Comparison of ENCODE assay signal across 32 mouse cellular contexts in genomic region chr6:34919956-34920355, GRCm38 (mm10). TPM values are rescaled to one million over a fixed set of nuclear protein-coding genes. Genes with fewer than 3 reads are reported as not detected.
DNase-seq lines count a peak whose midpoint lies in the region.
"Had no signal": no experiment of that assay in that cellular context is flagged by ENCODE, and none has a peak within 500 bp of the region (broad histone marks: within the 10 kb centered on the region; RNA-seq: fewer than 3 reads in every experiment).

Stra8 (plus strand) TSS chr6:34920163.

- no peaks in the 10 kb centered on the region for H3K9me3 ChIP-seq in heart, embryonic 10.5 days
- no peaks in the 10 kb centered on the region for H3K9me3 ChIP-seq in limb, embryonic 10.5 days (replicated peaks)
- H3K9me3 ChIP-seq in forebrain, embryonic 10.5 days, result no peaks in the 10 kb centered on the region
- H3K9me3 ChIP-seq: forebrain, embryonic 12.5 days; forebrain, embryonic 15.5 days; heart, embryonic 13.5 days had no signal

- no peak for DNase-seq in heart, embryonic 10.5 days (ENCODE audit: low spot score)
- DNase-seq in heart, adult 8-10 months (ENCODE audit: low spot score), result no peak
- DNase-seq in ES-CJ7 (ENCODE audit: low read depth, low spot score), result peak; percentile 78
- peak; percentile 75 for DNase-seq in R1 (ENCODE audit: low read depth, low spot score)
- no peak for DNase-seq in limb, embryonic 10.5 days (ENCODE audit: low spot score)
- DNase-seq in adrenal gland, postnatal 36 days, result no peak
- DNase-seq in forebrain, embryonic 10.5 days (ENCODE audit: extremely low spot score, low spot score), result no peak
- no peak for DNase-seq in kidney, adult 18-20 months
- DNase-seq: adrenal gland, postnatal 10 days; cerebellum, adult 11-12 months; cerebellum, adult 8-10 months; cerebellum, postnatal 14 days; gastrocnemius, postnatal 14 days; heart, adult 11 months; heart, postnatal 14 days; heart, postnatal 4 days; kidney, adult 2 months had no signal

- peaks cover 16% of the 10 kb centered on the region for H3K4me1 ChIP-seq in heart, embryonic 10.5 days
- H3K4me1 ChIP-seq in limb, embryonic 10.5 days, result peaks cover 37% of the 10 kb centered on the region
- H3K4me1 ChIP-seq in forebrain, embryonic 10.5 days, result peaks cover 19% of the 10 kb centered on the region; the same call in 1 of the 2 replicates
- H3K4me1 ChIP-seq: forebrain, embryonic 12.5 days; forebrain, embryonic 15.5 days had no signal

- H3K27me3 ChIP-seq in heart, embryonic 10.5 days (ENCODE audit: insufficient read depth, poor library complexity, severe bottlenecking), result no peaks in the 10 kb centered on the region; the same call in 1 of the 2 replicates
- no peaks in the 10 kb centered on the region for H3K27me3 ChIP-seq in limb, embryonic 10.5 days (ENCODE audit: low read depth, poor library complexity, severe bottlenecking)
- H3K27me3 ChIP-seq in forebrain, embryonic 10.5 days (ENCODE audit: poor library complexity, severe bottlenecking), result no peaks in the 10 kb centered on the region
- H3K27me3 ChIP-seq: forebrain, embryonic 12.5 days; forebrain, embryonic 15.5 days; heart, embryonic 13.5 days had no signal

- no peak within 1 kb of the TSS for H3K4me3 ChIP-seq in heart, embryonic 10.5 days
- no peak within 1 kb of the TSS for H3K4me3 ChIP-seq in limb, embryonic 10.5 days
- no peak within 1 kb of the TSS for H3K4me3 ChIP-seq in forebrain, embryonic 10.5 days
- H3K4me3 ChIP-seq: forebrain, embryonic 12.5 days; forebrain, embryonic 15.5 days; heart, embryonic 13.5 days had no signal

- no peaks in the 10 kb centered on the region for H3K36me3 ChIP-seq in heart, embryonic 10.5 days
- H3K36me3 ChIP-seq in limb, embryonic 10.5 days, result no peaks in the 10 kb centered on the region
- H3K36me3 ChIP-seq in forebrain, embryonic 10.5 days (replicated peaks), result no peaks in the 10 kb centered on the region
- H3K36me3 ChIP-seq: forebrain, embryonic 12.5 days; forebrain, embryonic 15.5 days; heart, embryonic 13.5 days had no signal

- peak within 1 kb of the TSS; percentile 59 for H3K27ac ChIP-seq in heart, embryonic 10.5 days
- peak within 1 kb of the TSS; percentile 46 for H3K27ac ChIP-seq in limb, embryonic 10.5 days
- no peak within 1 kb of the TSS for H3K27ac ChIP-seq in forebrain, embryonic 10.5 days
- H3K27ac ChIP-seq: forebrain, embryonic 12.5 days; forebrain, embryonic 15.5 days; heart, embryonic 13.5 days; hindbrain, embryonic 14.5 days; hindbrain, postnatal 0 days had no signal

- WGBS in heart, embryonic 10.5 days, result 48% methylated on average over 10 of the region's 10 CpGs
- 43% methylated on average over 10 of the region's 10 CpGs for whole genome bisulfite sequencing in limb, embryonic 10.5 days
- 51% methylated on average over 10 of the region's 10 CpGs for WGBS in forebrain, embryonic 10.5 days

RNA-seq across cellular contexts. Expression of gene Stra8, which starts in this region (rescaled TPM):
- polyA plus RNA-seq in heart, embryonic 10.5 days (2016; fragmentation: Nextera tagmentation; extraction: Ambion mirVana), result not detected in 2 replicates
- not detected for total RNA-seq in heart, adult 8-10 months (2022)
- polyA plus RNA-seq in limb, embryonic 10.5 days (2016; fragmentation: Nextera tagmentation; extraction: Ambion mirVana), result not detected in 2 replicates
- total RNA-seq in adrenal gland, postnatal 36 days (2021), result not detected
- not detected in 2 replicates for polyA plus RNA-seq in forebrain, embryonic 10.5 days (2016; fragmentation: Nextera tagmentation; extraction: Ambion mirVana)
- total RNA-seq: adrenal gland, adult 18-20 months; adrenal gland, postnatal 10 days; gastrocnemius, postnatal 14 days; gastrocnemius, postnatal 4 days; heart, postnatal 14 days; heart, postnatal 4 days; hindbrain, postnatal 0 days; MEL had no signal
- polyA plus RNA-seq: brain, embryonic 14.5 days; C2C12; embryonic facial prominence, embryonic 11.5 days; embryonic facial prominence, embryonic 14.5 days; forebrain, embryonic 12.5 days; forebrain, embryonic 15.5 days; heart, embryonic 13.5 days; hindbrain, embryonic 11.5 days; hindbrain, embryonic 14.5 days; hindbrain, postnatal 0 days; inflammation-experienced regulatory T-cells, adult 6 months; intestine, embryonic 16.5 days; kidney, adult 2 months had no signal

Comparison
In these comparisons a context has a peak if more than half of its experiments do, and no peak if none do; other contexts are left out.
1. DNase-seq: peak in ES-CJ7 (single experiment) and R1 (single experiment); none in heart, embryonic 10.5 days (single experiment), heart, adult 8-10 months (single experiment), limb, embryonic 10.5 days (single experiment), adrenal gland, postnatal 36 days (0 of 2), forebrain, embryonic 10.5 days (single experiment) and kidney, adult 18-20 months (single experiment).